Mouse (Mus musculus) small intestine, adult 2 months (tissue): ENCODE measurements around the gene H2-K1. TPM values are rescaled to one million over a fixed set of nuclear protein-coding genes. Genes with fewer than 3 reads are reported as not detected.
A peak's percentile ranks its signal among the peaks of the same experiment; 100 is the strongest.

Experiments
- H3K27ac ChIP-seq: fragments of 200-500 bp; 2 replicates; pipeline ENCODE4 v1.5.1; 2012; ENCODE audit warnings: low read depth, low read length, control low read depth, inconsistent platforms; ENCODE audit not compliant: insufficient read depth
- H3K27me3 ChIP-seq: fragments of 200-500 bp; 2 replicates; pipeline ENCODE4 v1.6.1; 2012; ENCODE audit warnings: mild to moderate bottlenecking, moderate library complexity, low read length, inconsistent platforms; ENCODE audit not compliant: control insufficient read depth, insufficient read depth
- H3K36me3 ChIP-seq: fragments of 200-500 bp; 2 replicates; pipeline ENCODE4 v1.6.1; 2012; ENCODE audit warnings: mild to moderate bottlenecking, low read length, control low read depth, inconsistent platforms; ENCODE audit not compliant: control insufficient read depth, insufficient read depth
- H3K4me1 ChIP-seq: fragments of 200-500 bp; 2 replicates; pipeline ENCODE4 v1.6.1; 2012; ENCODE audit warnings: low read length, inconsistent platforms, mixed read lengths; ENCODE audit not compliant: control insufficient read depth, insufficient read depth, insufficient read length
- H3K4me3 ChIP-seq: fragments of 200-500 bp; 2 replicates; pipeline ENCODE4 v1.5.1; 2012; ENCODE audit warnings: low read depth, mild to moderate bottlenecking, control low read depth, inconsistent platforms, low read length, moderate library complexity
- CTCF ChIP-seq: fragments of 200-500 bp; IDR thresholded peaks from 2 replicates; pipeline ENCODE4 v1.5.1; 2012; ENCODE audit warnings: low read depth, mild to moderate bottlenecking, control low read depth, inconsistent platforms, low read length, moderate library complexity, mixed read lengths; ENCODE audit not compliant: insufficient replicate concordance, insufficient read length; ENCODE audit errors: extremely low read depth
- POLR2A ChIP-seq: fragments of 200-500 bp; IDR thresholded peaks from 2 replicates; pipeline ENCODE4 v1.6.1; 2012; ENCODE audit warnings: low read depth, mild to moderate bottlenecking, control low read depth, inconsistent platforms, low read length, moderate library complexity
- WGBS: fragments of 180-500 bp; shearing (Covaris S2); methylation state at CpG from one replicate; pipeline ENCODE4 v1.1.7; 2018; 5-methylcytosine and 5-hydroxymethylcytosine counted together
- polyA plus RNA-seq: library from polyadenylated mRNA; depleted of rRNA; stranded (reverse); fragments of >200 nt; gene quantifications from 2 replicates; pipeline ENCODE4 v1.2.3, GENCODE M21; 2012

The H2-K1 gene
- polyA plus RNA-seq, 1 experiment: 6,705 TPM

GRCm38 (mm10) chr17:34026221-34026620, 26.1 kb upstream of the H2-K1 start:
- H3K36me3 ChIP-seq: peaks cover 27% of the 10 kb centered on the region
- no peaks in the 10 kb centered on the region for H3K27me3 ChIP-seq
- no peak for TF ChIP-seq CTCF
- TF ChIP-seq POLR2A: no peak
- no peak overlapping the region for H3K4me3 ChIP-seq
- WGBS: 64% methylated on average over 2 of the region's 2 CpGs
- peaks cover 24% of the 10 kb centered on the region for H3K4me1 ChIP-seq
- no peak overlapping the region for H3K27ac ChIP-seq

GRCm38 (mm10) chr17:34025756-34026151, 25.6 kb upstream of the H2-K1 start:
- Histone ChIP-seq H3K4me3 (no peak overlapping the region), H3K27ac (no peak overlapping the region), H3K4me1 (peaks cover 21% of the 10 kb centered on the region), H3K27me3 (no peaks in the 10 kb centered on the region), H3K36me3 (peaks cover 31% of the 10 kb centered on the region)
- WGBS: 64% methylated on average over 7 of the region's 7 CpGs
- no peak for TF ChIP-seq POLR2A
- no peak for TF ChIP-seq CTCF

- WGBS: 2% methylated on average over 57 of the region's 57 CpGs
- Histone ChIP-seq H3K27ac (peak overlapping the region; percentile 45), H3K4me3 (peak overlapping the region; percentile 76), H3K4me1 (peaks cover 16% of the 10 kb centered on the region), H3K27me3 (no peaks in the 10 kb centered on the region), H3K36me3 (peaks cover 33% of the 10 kb centered on the region)
- TF ChIP-seq POLR2A (no peak), CTCF (no peak)
Measured at GRCm38 (mm10) chr17:34024861-34025755, 25.0 kb upstream of the H2-K1 start.

- Histone ChIP-seq H3K27ac (peak within 1 kb of the TSS; percentile 45), H3K4me1 (peaks cover 12% of the 10 kb centered on the region), H3K36me3 (peaks cover 27% of the 10 kb centered on the region), H3K27me3 (no peaks in the 10 kb centered on the region), H3K4me3 (peak within 1 kb of the TSS; percentile 76)
- WGBS: under 1% methylated on average over 57 of the region's 58 CpGs
- peak; percentile 73 for TF ChIP-seq POLR2A
- no peak for TF ChIP-seq CTCF
Measured at GRCm38 (mm10) chr17:34024317-34024821, 24.2 kb upstream of the H2-K1 start, which contains the start of gene Ring1. TSS of gene Ring1 (minus strand) at chr17:34024680.

- H3K36me3 ChIP-seq: peaks cover 20% of the 10 kb centered on the region
- H3K4me1 ChIP-seq: peaks cover 12% of the 10 kb centered on the region
- WGBS: 55% methylated on average over 9 of the region's 9 CpGs
- no peak overlapping the region for H3K27ac ChIP-seq
- peak overlapping the region; percentile 76; the same call in 1 of the 2 replicates for H3K4me3 ChIP-seq
- TF ChIP-seq POLR2A (no peak), CTCF (no peak)
- H3K27me3 ChIP-seq: no peaks in the 10 kb centered on the region
Measured at GRCm38 (mm10) chr17:34023678-34024077, 23.5 kb upstream of the H2-K1 start.

- Histone ChIP-seq H3K27ac (no peak overlapping the region), H3K4me1 (peaks cover 11% of the 10 kb centered on the region), H3K36me3 (peaks cover 17% of the 10 kb centered on the region), H3K27me3 (no peaks in the 10 kb centered on the region), H3K4me3 (no peak overlapping the region)
- TF ChIP-seq POLR2A: no peak
- no peak for TF ChIP-seq CTCF
- 94% methylated on average over 20 of the region's 20 CpGs for WGBS
Measured at GRCm38 (mm10) chr17:34022987-34023386, 22.8 kb upstream of the H2-K1 start.

GRCm38 (mm10) chr17:34022414-34022783, 22.3 kb upstream of the H2-K1 start:
- H3K27ac ChIP-seq: no peak overlapping the region
- no peaks in the 10 kb centered on the region for H3K27me3 ChIP-seq
- H3K36me3 ChIP-seq: peaks cover 17% of the 10 kb centered on the region
- peaks cover 10% of the 10 kb centered on the region for H3K4me1 ChIP-seq
- TF ChIP-seq POLR2A: no peak
- WGBS: 93% methylated on average over 14 of the region's 14 CpGs
- H3K4me3 ChIP-seq: no peak overlapping the region
